Mouse (Mus musculus) limb, embryonic 12.5 days (tissue): ENCODE measurements around the gene Tmsb10. TPM values are rescaled to one million over a fixed set of nuclear protein-coding genes. Genes with fewer than 3 reads are reported as not detected.

ENCODE experiments used
- ATAC-seq: fragments of 200-750 bp; cut with Nextera tagmentation; 2 replicates; pipeline ENCODE4 v1.8.0; 2017; ENCODE audit warnings: low read depth, moderate TSS enrichment; ENCODE audit not compliant: insufficient number of reproducible peaks, insufficient read depth, low FRiP score, low TSS enrichment
- H3K27ac ChIP-seq: fragments of 300-500 bp; sonication (generic); 2 replicates; pipeline ENCODE4 v1.5.1; 2016; ENCODE audit warnings: mild to moderate bottlenecking, moderate library complexity
- H3K27me3 ChIP-seq: fragments of 300-500 bp; sonication (generic); 2 replicates; pipeline ENCODE4 v1.6.1; 2016; ENCODE audit warnings: mild to moderate bottlenecking, moderate library complexity
- H3K36me3 ChIP-seq: fragments of 300-500 bp; sonication (generic); 2 replicates; pipeline ENCODE4 v1.6.1; 2016; ENCODE audit warnings: mild to moderate bottlenecking, moderate library complexity
- H3K4me1 ChIP-seq: fragments of 300-500 bp; sonication (generic); replicated peaks from 2 replicates; pipeline ENCODE4 v1.6.1; 2016
- H3K4me2 ChIP-seq: fragments of 300-500 bp; sonication (generic); 2 replicates; pipeline ENCODE4 v1.6.1; 2016; ENCODE audit warnings: mild to moderate bottlenecking, moderate library complexity
- H3K4me3 ChIP-seq: fragments of 300-500 bp; sonication (generic); replicated peaks from 2 replicates; pipeline ENCODE4 v1.5.1; 2016; ENCODE audit warnings: mild to moderate bottlenecking
- H3K9ac ChIP-seq: fragments of 300-500 bp; sonication (generic); replicated peaks from 2 replicates; pipeline ENCODE4 v1.6.1; 2016; ENCODE audit warnings: mild to moderate bottlenecking, moderate library complexity
- H3K9me3 ChIP-seq: fragments of 300-500 bp; sonication (generic); 2 replicates; pipeline ENCODE4 v1.6.1; 2016; ENCODE audit warnings: mild to moderate bottlenecking, moderate library complexity
- WGBS: fragments of 180-500 bp; shearing (Covaris S2); methylation state at CpG from one replicate; pipeline ENCODE4 v1.1.7; 2016; 5-methylcytosine and 5-hydroxymethylcytosine counted together
- polyA plus RNA-seq: library from polyadenylated mRNA; unstranded; fragments of >200 nt; fragmentation: Nextera tagmentation; extraction: Ambion mirVana; gene quantifications from 2 replicates; pipeline ENCODE4 v1.2.1, GENCODE M21; 2016

Gene Tmsb10
- polyA plus RNA-seq, 1 experiment from 2014 or later = 3,954 TPM

DNA sequence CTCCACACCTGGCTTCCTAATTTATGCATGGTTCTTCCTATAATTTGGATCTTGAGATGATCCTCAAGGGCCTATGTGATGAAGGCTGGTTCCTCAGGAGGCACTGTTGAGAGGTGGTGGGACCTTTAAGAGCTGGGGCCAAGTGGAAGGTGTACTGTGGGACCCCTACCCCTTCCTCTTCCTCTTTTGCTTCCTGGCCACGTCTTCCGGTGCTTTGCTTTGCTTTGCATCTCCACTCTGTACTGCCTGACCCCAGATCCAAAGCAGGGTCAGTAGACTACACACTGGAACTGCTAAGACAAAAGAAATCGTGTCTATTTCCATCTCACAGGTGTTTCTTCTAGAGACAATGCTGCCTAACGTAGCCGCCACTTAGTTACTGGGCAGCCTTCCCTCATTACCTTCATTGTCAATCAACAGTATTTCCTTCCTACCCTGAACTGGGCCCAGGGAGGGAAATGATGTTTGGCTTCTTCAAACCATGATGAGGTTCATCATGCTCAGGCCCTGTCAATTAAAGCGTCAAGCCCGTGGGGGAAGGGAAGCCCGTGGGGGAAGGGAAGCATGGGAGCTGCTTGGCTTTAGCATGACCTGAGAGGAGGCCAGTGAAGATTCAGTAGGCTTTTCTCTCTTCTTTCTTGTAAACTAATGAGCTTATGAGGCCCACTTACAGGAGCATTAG is 2.9 kb downstream of the Tmsb10 start:
- ATAC-seq = no peak

DNA sequence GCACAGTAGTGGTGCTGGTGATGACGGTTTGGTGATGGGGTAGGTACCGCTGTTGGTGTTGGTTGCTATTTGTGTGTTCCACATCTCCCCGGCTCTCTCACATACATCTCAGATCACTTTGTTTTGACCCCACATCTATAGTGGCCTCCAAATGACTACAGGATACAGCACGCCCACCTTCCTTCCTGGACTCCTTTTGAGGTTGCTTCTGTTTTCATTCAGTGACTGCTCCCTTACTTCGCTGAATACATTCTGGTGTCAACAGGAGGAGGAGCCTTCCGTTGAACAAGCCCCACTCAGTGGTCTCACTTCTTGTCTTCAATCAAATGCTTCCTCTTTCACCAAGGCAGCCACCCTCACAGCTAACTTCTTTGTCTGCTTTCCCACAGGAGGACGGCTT is 3.8 kb downstream of the Tmsb10 start:
- Histone ChIP-seq H3K9me3 (no peaks in the 10 kb centered on the region), H3K4me3 (no peak overlapping the region), H3K4me2 (no peak overlapping the region), H3K4me1 (peaks cover 32% of the 10 kb centered on the region), H3K9ac (no peak overlapping the region), H3K36me3 (no peaks in the 10 kb centered on the region; the same call in 1 of the 2 replicates), H3K27ac (no peak overlapping the region), H3K27me3 (no peaks in the 10 kb centered on the region)
- 83% methylated on average over 7 of the region's 7 CpGs for WGBS
- ATAC-seq = no peak

More for the DNA sequence above, 2.9 kb downstream of the Tmsb10 start:
- H3K36me3 ChIP-seq = no peaks in the 10 kb centered on the region; the same call in 1 of the 2 replicates
- H3K9ac ChIP-seq = no peak overlapping the region
- H3K4me1 ChIP-seq = peaks cover 41% of the 10 kb centered on the region
- peak overlapping the region; percentile 81 for H3K4me2 ChIP-seq
- H3K9me3 ChIP-seq = no peaks in the 10 kb centered on the region
- 59% methylated on average over 8 of the region's 8 CpGs for WGBS
- peak overlapping the region; percentile 56 for H3K27ac ChIP-seq
- H3K27me3 ChIP-seq = no peaks in the 10 kb centered on the region
- no peak overlapping the region; the same call in 1 of the 2 replicates for H3K4me3 ChIP-seq

DNA sequence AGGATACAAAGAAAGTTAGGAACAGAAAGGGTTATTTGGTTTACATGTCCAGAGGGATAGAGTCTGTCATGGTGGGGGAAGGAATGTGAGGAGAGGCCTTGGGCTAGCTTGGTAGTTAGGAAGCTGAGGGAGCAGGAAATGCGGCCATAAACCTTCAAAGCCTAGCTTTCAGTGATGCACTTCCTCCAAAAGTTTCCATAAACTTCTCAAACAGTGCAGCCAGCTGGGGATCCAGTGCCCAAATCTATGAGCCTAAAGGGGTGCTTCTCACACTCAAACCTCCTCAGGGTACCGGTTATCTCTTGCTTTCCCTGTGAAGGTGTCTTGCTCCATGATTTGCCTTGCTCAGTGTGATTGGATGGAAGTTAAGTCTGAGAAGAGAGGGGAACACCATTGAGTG is 5.6 kb downstream of the Tmsb10 start:
- Histone ChIP-seq H3K9me3 (no peaks in the 10 kb centered on the region), H3K4me1 (peaks cover 27% of the 10 kb centered on the region), H3K4me3 (no peak overlapping the region), H3K36me3 (no peaks in the 10 kb centered on the region; the same call in 1 of the 2 replicates), H3K27ac (peak overlapping the region; percentile 31; the same call in 1 of the 2 replicates), H3K27me3 (no peaks in the 10 kb centered on the region), H3K9ac (no peak overlapping the region), H3K4me2 (no peak overlapping the region)
- 57% methylated on average over 2 of the region's 2 CpGs for WGBS
- ATAC-seq = no peak

DNA sequence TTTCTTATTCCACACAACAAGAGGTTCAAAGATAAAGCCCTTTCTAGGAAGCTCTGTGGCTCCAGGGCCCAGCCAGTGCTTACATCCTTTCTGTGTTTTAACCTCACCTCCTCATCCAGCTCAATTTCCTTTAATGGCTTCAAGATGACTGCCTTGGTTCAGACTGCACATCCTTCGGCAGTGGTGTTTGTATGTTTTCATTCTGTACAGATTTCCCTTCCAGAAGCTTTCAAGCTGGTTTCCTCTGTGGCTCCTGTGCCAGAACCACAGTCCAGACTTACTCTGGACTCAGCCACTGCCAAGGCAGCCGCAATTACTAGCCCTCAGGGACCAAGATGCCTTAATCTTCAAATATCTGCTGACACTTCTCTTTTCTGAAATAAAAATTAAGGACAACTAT is 6.3 kb downstream of the Tmsb10 start:
- H3K9ac ChIP-seq = no peak overlapping the region
- WGBS = 38% methylated on average over 2 of the region's 2 CpGs
- H3K4me2 ChIP-seq = no peak overlapping the region
- no peak overlapping the region for H3K4me3 ChIP-seq
- ATAC-seq = no peak
- H3K36me3 ChIP-seq = no peaks in the 10 kb centered on the region; the same call in 1 of the 2 replicates
- H3K27me3 ChIP-seq = no peaks in the 10 kb centered on the region
- peaks cover 27% of the 10 kb centered on the region for H3K4me1 ChIP-seq
- peak overlapping the region; percentile 35; the same call in 1 of the 2 replicates for H3K27ac ChIP-seq
- H3K9me3 ChIP-seq = peaks cover 4% of the 10 kb centered on the region; the same call in 1 of the 2 replicates

DNA sequence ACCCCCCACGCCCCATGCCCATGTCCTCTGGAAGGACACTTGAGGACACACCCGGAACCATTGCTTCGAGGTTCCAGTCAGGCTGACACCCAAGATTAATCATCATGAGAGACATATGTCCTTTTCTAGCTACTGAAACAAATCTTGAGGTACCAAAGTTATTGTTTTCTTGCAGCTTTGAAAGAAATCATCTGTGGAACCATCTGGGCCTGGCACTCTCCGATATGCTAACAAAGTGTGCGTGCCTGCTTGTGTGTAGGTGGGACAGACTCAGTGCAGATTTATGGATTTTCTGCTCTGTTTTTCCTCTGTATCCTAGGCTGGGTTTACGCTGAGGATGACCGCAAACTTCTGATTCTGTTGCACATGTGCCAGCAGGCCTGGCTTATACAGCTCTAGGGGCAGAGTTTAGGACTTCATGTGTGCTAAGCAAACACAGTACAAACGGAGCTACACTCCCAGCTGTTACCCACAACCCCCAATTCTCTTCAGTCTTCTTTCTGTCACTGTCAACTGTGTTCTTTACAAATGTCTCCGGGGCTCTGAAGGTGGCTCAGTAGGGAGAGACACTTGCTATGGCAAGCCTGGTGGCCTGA is 9.3 kb downstream of the Tmsb10 start:
- H3K4me3 ChIP-seq = no peak overlapping the region

DNA sequence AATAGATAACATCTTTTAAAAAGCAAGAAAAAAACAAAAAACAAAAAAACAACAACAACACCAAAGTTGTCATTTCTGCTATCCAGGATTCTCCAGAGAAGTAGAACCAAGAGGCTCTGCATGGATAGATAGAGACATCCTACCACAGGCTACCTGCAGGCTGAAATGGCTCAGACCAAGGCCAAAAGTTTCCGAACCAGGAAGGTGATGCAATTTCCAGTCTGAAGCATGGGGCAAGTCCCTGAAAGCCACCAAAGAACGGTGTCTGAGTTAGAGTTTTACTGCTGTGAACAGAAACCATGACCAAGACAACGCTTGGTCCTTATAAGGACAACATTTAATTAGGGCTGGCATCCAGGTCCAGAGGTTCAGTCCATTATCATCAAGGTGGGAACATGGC is 10.2 kb downstream of the Tmsb10 start:
- Histone ChIP-seq H3K36me3 (no peaks in the 10 kb centered on the region), H3K27me3 (no peaks in the 10 kb centered on the region), H3K27ac (no peak overlapping the region), H3K4me1 (peaks cover 14% of the 10 kb centered on the region), H3K9ac (no peak overlapping the region), H3K4me2 (no peak overlapping the region), H3K4me3 (no peak overlapping the region), H3K9me3 (peaks cover 11% of the 10 kb centered on the region; the same call in 1 of the 2 replicates)
- no peak for ATAC-seq
- 86% methylated on average over 3 of the region's 3 CpGs for WGBS

More for the DNA sequence above, 9.3 kb downstream of the Tmsb10 start:
- Histone ChIP-seq H3K4me1 (peaks cover 14% of the 10 kb centered on the region), H3K36me3 (no peaks in the 10 kb centered on the region), H3K9ac (no peak overlapping the region), H3K4me2 (no peak overlapping the region), H3K27me3 (no peaks in the 10 kb centered on the region), H3K9me3 (peaks cover 11% of the 10 kb centered on the region; the same call in 1 of the 2 replicates), H3K27ac (no peak overlapping the region)
- 87% methylated on average over 9 of the region's 9 CpGs for WGBS
- no peak for ATAC-seq

DNA sequence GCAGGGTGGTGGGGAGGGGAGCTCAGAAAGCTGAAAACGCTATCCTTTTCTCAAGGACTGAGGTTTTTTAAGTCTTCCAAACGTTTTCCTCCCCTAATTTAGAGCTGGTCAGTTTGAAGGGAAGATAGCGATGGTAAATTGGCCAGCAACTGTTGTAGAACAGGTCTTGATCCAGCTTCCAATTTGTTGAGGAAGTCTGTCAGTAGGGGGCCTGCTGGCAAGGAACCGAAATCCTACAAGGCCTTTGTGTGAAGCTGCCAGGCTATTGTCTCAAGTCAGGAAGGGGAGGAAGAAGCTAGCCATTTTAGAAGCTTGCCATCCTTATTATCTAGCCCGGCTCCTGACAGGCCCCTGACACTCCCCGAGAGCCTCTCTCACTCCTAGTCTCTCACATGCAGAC is 10.6 kb downstream of the Tmsb10 start:
- WGBS = 61% methylated on average over 6 of the region's 6 CpGs
- no peaks in the 10 kb centered on the region for H3K36me3 ChIP-seq
- ATAC-seq = no peak
- no peak overlapping the region for H3K9ac ChIP-seq
- no peak overlapping the region for H3K4me3 ChIP-seq
- H3K27ac ChIP-seq = no peak overlapping the region
- H3K9me3 ChIP-seq = peaks cover 11% of the 10 kb centered on the region; the same call in 1 of the 2 replicates
- H3K4me2 ChIP-seq = no peak overlapping the region
- H3K27me3 ChIP-seq = no peaks in the 10 kb centered on the region
- peaks cover 11% of the 10 kb centered on the region for H3K4me1 ChIP-seq

DNA sequence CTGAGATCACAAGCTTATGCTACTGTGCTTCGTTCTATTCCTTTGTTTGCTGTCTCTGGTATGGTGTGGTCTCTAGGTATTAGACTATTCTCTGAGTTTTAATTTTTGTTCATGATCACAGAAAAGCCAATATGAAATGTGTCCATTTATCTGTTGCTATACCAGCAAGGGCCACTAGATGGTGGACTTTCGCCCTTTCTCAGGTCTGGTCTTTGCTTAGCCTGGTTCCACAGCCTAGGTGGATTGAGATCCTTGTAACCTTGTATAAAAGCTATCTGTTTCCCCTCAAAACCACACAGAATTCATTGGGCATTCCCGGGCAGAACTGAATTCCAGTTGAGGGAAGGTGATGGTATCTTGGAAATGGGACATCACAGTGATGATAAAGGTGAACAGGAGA is 18.1 kb downstream of the Tmsb10 start:
- Histone ChIP-seq H3K36me3 (no peaks in the 10 kb centered on the region), H3K4me3 (no peak overlapping the region), H3K4me2 (no peak overlapping the region), H3K9me3 (no peaks in the 10 kb centered on the region), H3K4me1 (no peaks in the 10 kb centered on the region), H3K27ac (no peak overlapping the region), H3K9ac (no peak overlapping the region), H3K27me3 (no peaks in the 10 kb centered on the region)
- WGBS = 11% methylated on average over 3 of the region's 3 CpGs
- ATAC-seq = no peak

DNA sequence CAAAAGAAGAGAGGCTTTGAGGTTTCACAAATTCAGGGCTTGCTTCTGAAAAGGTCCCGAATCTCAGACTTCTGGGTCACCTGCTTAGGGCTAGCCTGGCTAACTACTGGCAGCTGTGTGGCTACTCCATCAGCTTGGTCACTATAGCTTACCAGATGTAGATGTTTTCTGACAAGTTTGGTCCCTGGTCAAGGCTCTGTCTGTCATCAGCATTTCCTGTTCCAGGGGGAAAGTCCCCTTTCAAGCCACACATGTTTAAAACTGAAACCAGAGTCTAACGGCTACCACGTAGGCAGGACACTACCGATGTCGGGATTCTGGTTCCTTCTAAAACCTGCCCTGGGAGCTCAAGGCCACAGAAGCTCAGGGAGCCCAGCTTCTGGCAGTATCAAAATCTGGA is 20.7 kb downstream of the Tmsb10 start:
- Histone ChIP-seq H3K4me3 (no peak overlapping the region), H3K27ac (no peak overlapping the region), H3K9ac (no peak overlapping the region), H3K4me1 (no peaks in the 10 kb centered on the region), H3K9me3 (no peaks in the 10 kb centered on the region), H3K4me2 (no peak overlapping the region), H3K36me3 (no peaks in the 10 kb centered on the region), H3K27me3 (no peaks in the 10 kb centered on the region)
- WGBS = 56% methylated on average over 5 of the region's 5 CpGs
- no peak for ATAC-seq

DNA sequence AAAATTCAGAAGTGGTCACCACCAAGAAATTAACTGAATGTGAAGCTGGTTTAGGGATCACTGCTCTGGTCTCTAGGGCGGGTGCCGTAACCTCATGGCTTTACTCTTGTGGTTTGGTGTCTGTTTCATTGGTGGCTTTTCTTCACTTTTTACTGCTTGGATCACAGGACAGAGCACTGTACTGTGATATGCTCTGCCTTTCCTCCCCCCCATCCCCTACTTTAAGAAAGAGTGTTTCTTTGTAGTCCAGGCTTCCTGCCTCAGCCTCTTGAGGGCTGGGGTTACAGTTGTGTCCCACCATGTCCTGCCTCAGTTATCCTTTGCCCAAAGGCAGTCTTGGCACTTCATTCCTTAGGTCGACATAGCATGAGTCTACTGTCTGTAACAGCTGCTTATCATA is 21.1 kb downstream of the Tmsb10 start:
- Histone ChIP-seq H3K36me3 (no peaks in the 10 kb centered on the region), H3K9me3 (no peaks in the 10 kb centered on the region), H3K4me1 (no peaks in the 10 kb centered on the region), H3K4me2 (no peak overlapping the region), H3K27me3 (no peaks in the 10 kb centered on the region), H3K9ac (no peak overlapping the region), H3K4me3 (no peak overlapping the region), H3K27ac (no peak overlapping the region)
- no peak for ATAC-seq
- WGBS = 84% methylated on average over 3 of the region's 3 CpGs

DNA sequence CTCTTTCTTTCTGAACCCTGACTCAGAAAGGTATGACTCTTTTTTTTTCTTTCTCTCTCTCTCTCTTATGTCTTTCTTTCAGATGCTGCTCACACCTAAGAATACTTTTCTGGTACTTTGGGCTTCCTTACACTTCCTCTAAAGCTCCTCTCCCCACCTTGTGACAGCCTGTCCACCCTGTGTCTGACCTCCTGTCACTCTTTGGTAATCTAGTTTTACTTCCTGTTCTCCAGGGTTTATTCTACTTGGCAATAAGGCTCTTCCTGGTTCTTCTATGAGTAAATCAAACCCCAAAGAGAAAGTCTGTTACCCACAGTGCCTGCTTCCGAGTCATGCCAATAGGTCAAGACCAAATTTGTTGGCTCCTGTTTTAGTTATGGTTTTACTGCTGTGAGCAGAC is 25.6 kb downstream of the Tmsb10 start:
- Histone ChIP-seq H3K4me3 (no peak overlapping the region), H3K27ac (no peak overlapping the region), H3K36me3 (no peaks in the 10 kb centered on the region), H3K4me1 (no peaks in the 10 kb centered on the region), H3K9me3 (no peaks in the 10 kb centered on the region), H3K4me2 (no peak overlapping the region), H3K27me3 (no peaks in the 10 kb centered on the region), H3K9ac (no peak overlapping the region)
- ATAC-seq = no peak
- WGBS = 91% methylated on average over 1 of the region's 1 CpGs
